Mouse (Mus musculus) kidney, adult 2 months (tissue): Measurements from ENCODE around the gene Nek5. TPM values are rescaled to one million over a fixed set of nuclear protein-coding genes. Genes with fewer than 3 reads are reported as not detected.

ENCODE experiments used
- DNase-seq: peaks from one replicate; pipeline ENCODE4 v3.0.0; 2021
- H3K27ac ChIP-seq: fragments of 200-500 bp; 2 replicates; pipeline ENCODE4 v1.5.1; 2012; ENCODE audit warnings: low read depth, low read length, control low read depth, inconsistent platforms; ENCODE audit not compliant: insufficient read depth
- H3K27me3 ChIP-seq: fragments of 200-500 bp; replicated peaks from 2 replicates; pipeline ENCODE4 v1.6.1; 2012; ENCODE audit warnings: mild to moderate bottlenecking, moderate library complexity, low read length, inconsistent platforms; ENCODE audit not compliant: control insufficient read depth, insufficient read depth
- H3K36me3 ChIP-seq: fragments of 200-500 bp; 2 replicates; pipeline ENCODE4 v1.6.1; 2012; ENCODE audit warnings: mild to moderate bottlenecking, moderate library complexity, low read length, inconsistent platforms; ENCODE audit not compliant: control insufficient read depth, insufficient read depth
- H3K4me1 ChIP-seq: fragments of 200-500 bp; 2 replicates; pipeline ENCODE4 v1.6.1; 2011; ENCODE audit warnings: low read length; ENCODE audit not compliant: control insufficient read depth, insufficient read depth
- H3K4me3 ChIP-seq: fragments of 200-500 bp; 2 replicates; pipeline ENCODE4 v1.5.1; 2011; ENCODE audit warnings: mild to moderate bottlenecking, low read depth, low read length, control low read depth; ENCODE audit not compliant: insufficient read depth
- CTCF ChIP-seq: fragments of 200-500 bp; conservative IDR thresholded peaks from 2 replicates; pipeline ENCODE4 v1.5.1; 2011; ENCODE audit warnings: low read depth, mild to moderate bottlenecking, control low read depth, low read length, moderate library complexity, mixed read lengths; ENCODE audit not compliant: insufficient read depth, insufficient read length
- POLR2A ChIP-seq: fragments of 200-500 bp; IDR thresholded peaks from one replicate; pipeline ENCODE4 v1.6.1; 2011; ENCODE audit warnings: low read depth, low read length, control low read depth
- WGBS: fragments of 180-500 bp; shearing (Covaris S2); methylation state at CpG from one replicate; pipeline ENCODE4 v1.1.7; 2018; 5-methylcytosine and 5-hydroxymethylcytosine counted together
- polyA plus RNA-seq: library from polyadenylated mRNA; depleted of rRNA; stranded (reverse); fragments of >200 nt; gene quantifications from 2 replicates; pipeline ENCODE4 v1.2.3, GENCODE M21; 2012

The Nek5 gene
- polyA plus RNA-seq, 1 experiment, result 0.59 TPM

DNA sequence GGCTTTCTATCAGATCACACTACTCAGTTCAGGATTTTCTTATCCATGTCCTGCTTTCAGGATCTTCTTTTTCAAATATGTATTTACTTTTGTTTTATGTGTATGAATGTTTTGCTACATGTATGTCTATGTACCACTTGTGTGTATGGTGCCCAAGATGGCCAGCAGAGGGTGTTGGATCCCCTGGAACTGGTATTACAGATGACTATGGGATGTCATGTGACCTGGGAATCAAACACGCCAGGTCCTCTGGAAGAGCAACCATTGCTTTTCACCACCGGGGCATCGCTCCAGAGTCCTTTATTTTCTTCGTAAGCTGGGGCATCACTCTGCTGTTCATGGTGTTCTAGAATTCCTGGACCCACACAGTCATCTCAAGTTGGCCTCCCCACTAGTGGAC is 35.6 kb downstream of the Nek5 start:
- no peak for DNase-seq
- 91% methylated on average over 4 of the region's 4 CpGs for WGBS
- Histone ChIP-seq H3K36me3 (no peaks in the 10 kb centered on the region), H3K27ac (no peak overlapping the region), H3K4me1 (no peaks in the 10 kb centered on the region), H3K27me3 (no peaks in the 10 kb centered on the region; the same call in 1 of the 2 replicates), H3K4me3 (no peak overlapping the region)
- TF ChIP-seq CTCF, result no peak
- no peak for TF ChIP-seq POLR2A

DNA sequence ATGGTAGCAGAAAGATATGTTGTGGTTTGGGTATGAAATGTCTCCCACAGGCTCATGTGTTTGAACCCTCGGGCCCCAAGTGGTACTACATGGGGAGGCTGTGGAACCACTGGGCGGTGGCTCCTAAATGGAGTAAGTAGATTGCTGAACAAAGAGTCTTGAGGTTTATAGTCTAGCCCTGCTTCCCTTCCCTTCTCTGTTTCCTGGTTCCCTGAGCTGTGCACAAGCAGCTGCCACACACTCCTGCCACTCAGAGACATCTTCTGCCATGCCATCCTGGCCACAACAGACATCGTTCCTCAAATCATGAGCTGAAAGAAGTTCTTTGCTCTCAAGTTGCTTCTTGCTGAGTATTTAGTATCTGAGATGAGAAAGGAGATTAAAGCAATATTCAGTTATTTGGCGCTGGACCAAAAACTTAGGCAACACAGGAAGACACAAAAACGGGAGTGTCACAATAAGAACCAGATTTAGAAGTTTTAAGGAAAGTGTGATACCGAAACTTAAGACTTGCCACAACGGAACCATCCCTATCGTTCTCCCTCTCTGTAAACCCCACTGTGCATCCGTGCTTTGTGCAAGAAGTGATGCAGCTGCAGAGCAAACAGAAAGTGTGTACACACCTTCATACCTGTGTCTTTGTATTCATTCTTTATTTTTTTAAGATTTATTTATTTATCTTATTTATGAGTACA is 45.4 kb downstream of the Nek5 start:
- 79% methylated on average over 9 of the region's 9 CpGs for WGBS

GRCm38 (mm10) chr8:22061126-22061525 is 63.7 kb downstream of the Nek5 start:
- H3K4me3 ChIP-seq, result peak overlapping the region; percentile 95; the same call in 1 of the 2 replicates
- no peaks in the 10 kb centered on the region for H3K27me3 ChIP-seq
- H3K27ac ChIP-seq, result no peak overlapping the region
- no peak for TF ChIP-seq CTCF
- TF ChIP-seq POLR2A, result no peak
- no peak for DNase-seq
- 2% methylated on average over 3 of the region's 3 CpGs for WGBS
- H3K36me3 ChIP-seq, result peaks cover 11% of the 10 kb centered on the region
- H3K4me1 ChIP-seq, result no peaks in the 10 kb centered on the region

More for the DNA sequence above, 45.4 kb downstream of the Nek5 start:
- Histone ChIP-seq H3K36me3 (no peaks in the 10 kb centered on the region), H3K27ac (no peak overlapping the region), H3K4me3 (no peak overlapping the region), H3K4me1 (no peaks in the 10 kb centered on the region), H3K27me3 (no peaks in the 10 kb centered on the region)
- DNase-seq, result no peak
- TF ChIP-seq CTCF (no peak), POLR2A (no peak)

DNA sequence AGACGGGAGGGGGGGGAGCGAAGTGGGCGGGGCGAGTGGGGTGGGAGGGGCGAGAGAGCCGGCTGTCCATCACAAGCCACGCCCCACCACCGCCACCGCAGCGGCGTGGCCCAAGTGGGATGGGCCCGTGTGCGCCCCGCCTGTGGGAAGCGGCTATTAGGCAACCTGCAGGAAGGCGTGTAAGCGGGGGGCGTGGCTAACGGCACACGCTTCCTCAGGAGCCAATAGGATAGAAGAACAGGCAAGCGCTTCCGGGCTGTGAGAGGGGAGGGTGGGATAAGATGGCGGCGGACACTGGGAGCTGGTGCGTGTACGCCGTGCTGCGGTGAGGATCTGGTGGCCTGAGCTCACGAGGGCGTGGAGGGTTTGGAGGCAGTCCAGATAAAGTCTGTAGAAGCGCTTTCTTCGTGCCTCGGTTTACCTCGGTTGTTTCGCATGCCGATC is 64.4 kb downstream of the Nek5 start, which contains the start of gene Alg11:
Gene Alg11 (plus strand): TSS at position 276 of the 444 bp plus-strand sequence.
- Histone ChIP-seq H3K4me1 (no peaks in the 10 kb centered on the region), H3K27ac (no peak within 1 kb of the TSS), H3K4me3 (peak within 1 kb of the TSS; percentile 95), H3K27me3 (no peaks in the 10 kb centered on the region), H3K36me3 (peaks cover 5% of the 10 kb centered on the region)
- peak; percentile 89 for TF ChIP-seq POLR2A
- no peak for TF ChIP-seq CTCF
- under 1% methylated on average over 32 of the region's 36 CpGs for WGBS
- peak; percentile 98 for DNase-seq

DNA sequence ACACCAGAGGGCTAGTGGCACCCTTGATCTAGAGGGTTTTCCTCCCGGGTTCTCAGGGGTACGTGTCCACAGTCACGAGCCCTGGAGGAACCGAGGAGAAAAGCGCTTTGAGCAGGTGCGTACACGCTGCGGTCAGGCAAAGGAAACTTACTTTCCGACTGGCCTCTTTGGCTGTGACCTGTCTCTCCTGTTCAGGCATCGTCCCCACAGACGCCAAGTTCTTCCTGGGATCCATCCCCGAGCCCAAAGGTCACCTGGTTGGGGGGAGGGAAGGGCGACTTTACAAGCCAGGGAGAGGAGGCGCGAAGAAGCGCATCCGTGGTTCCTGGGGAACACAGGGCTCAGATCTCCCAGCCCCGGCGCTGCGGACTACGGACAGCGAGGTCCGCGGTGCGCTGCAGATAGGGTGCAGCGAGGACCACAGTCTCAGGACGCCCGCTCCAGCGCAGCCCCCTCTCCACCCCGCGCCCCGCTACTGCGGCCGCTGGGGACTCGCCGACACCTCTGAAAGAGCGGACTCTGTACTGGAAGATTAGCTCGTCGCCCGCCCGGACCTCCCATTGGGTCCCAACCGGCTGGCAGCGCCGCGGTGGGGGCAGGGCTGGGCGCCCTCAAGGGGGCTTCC is 64.9 kb downstream of the Nek5 start, which contains the start of gene Atp7b:
Gene Atp7b (minus strand): TSS at position 485 of the 625 bp plus-strand sequence.
- peak; percentile 86 for DNase-seq
- H3K27ac ChIP-seq, result no peak within 1 kb of the TSS
- H3K36me3 ChIP-seq, result peaks cover under 1% of the 10 kb centered on the region
- no peaks in the 10 kb centered on the region for H3K27me3 ChIP-seq
- peak within 1 kb of the TSS; percentile 95 for H3K4me3 ChIP-seq
- TF ChIP-seq CTCF (no peak), POLR2A (no peak)
- under 1% methylated on average over 45 of the region's 46 CpGs for WGBS
- H3K4me1 ChIP-seq, result no peaks in the 10 kb centered on the region

- Histone ChIP-seq H3K36me3 (no peaks in the 10 kb centered on the region), H3K27me3 (no peaks in the 10 kb centered on the region), H3K4me3 (peak overlapping the region; percentile 95), H3K4me1 (no peaks in the 10 kb centered on the region), H3K27ac (no peak overlapping the region)
- no peak for DNase-seq
- TF ChIP-seq CTCF (no peak), POLR2A (no peak)
- whole genome bisulfite sequencing, result 55% methylated on average over 11 of the region's 11 CpGs
These were observed 65.6 kb downstream of the Nek5 start for GRCm38 (mm10) chr8:22059153-22059738.

DNA sequence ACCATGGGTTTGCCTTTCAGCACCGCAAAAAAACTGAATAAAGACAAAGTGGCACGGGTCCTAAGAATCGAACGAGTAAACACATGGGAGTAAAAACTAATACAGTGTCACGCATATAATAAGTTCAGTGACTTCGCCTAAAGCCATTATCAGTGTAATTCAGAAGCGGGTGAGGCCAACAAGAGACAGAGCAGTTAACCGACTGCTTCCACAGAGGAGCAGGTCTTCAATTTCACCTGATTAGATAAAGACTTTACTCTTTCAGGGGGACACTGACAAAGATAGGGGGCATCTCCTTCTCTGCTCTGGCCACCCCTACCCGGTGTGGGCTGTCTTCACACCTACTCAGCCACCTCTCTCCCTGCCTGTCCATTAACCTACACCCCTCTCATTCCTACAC is 66.5 kb downstream of the Nek5 start:
- DNase-seq, result no peak
- Histone ChIP-seq H3K36me3 (no peaks in the 10 kb centered on the region), H3K4me3 (no peak overlapping the region), H3K27me3 (no peaks in the 10 kb centered on the region), H3K27ac (no peak overlapping the region), H3K4me1 (no peaks in the 10 kb centered on the region)
- 86% methylated on average over 9 of the region's 9 CpGs for WGBS
- no peak for TF ChIP-seq CTCF
- TF ChIP-seq POLR2A, result no peak
